Mouse (Mus musculus) thymus, adult 2 months (tissue): ENCODE measurements around the gene Scrg1. TPM values are rescaled to one million over a fixed set of nuclear protein-coding genes. Genes with fewer than 3 reads are reported as not detected.

Experiments
- DNase-seq: peaks from one replicate; pipeline ENCODE4 v3.0.0; 2021
- H3K27ac ChIP-seq: fragments of 200-500 bp; 2 replicates; pipeline ENCODE4 v1.5.1; 2012; ENCODE audit warnings: low read length, control low read depth; ENCODE audit not compliant: control insufficient read depth, insufficient read depth
- H3K27me3 ChIP-seq: fragments of 200-500 bp; 2 replicates; pipeline ENCODE4 v1.6.1; 2012; ENCODE audit warnings: mild to moderate bottlenecking, low read length, moderate library complexity, mixed read lengths; ENCODE audit not compliant: control insufficient read depth, insufficient read depth
- H3K36me3 ChIP-seq: fragments of 200-500 bp; 2 replicates; pipeline ENCODE4 v1.6.1; 2012; ENCODE audit warnings: mild to moderate bottlenecking, low read length, moderate library complexity; ENCODE audit not compliant: control insufficient read depth, insufficient read depth
- H3K4me1 ChIP-seq: fragments of 200-500 bp; replicated peaks from 2 replicates; pipeline ENCODE4 v1.6.1; 2012; ENCODE audit warnings: low read length; ENCODE audit not compliant: control insufficient read depth, insufficient read depth
- H3K4me3 ChIP-seq: fragments of 200-500 bp; 2 replicates; pipeline ENCODE4 v1.5.1; 2012; ENCODE audit warnings: mild to moderate bottlenecking, low read length, control low read depth, moderate library complexity; ENCODE audit not compliant: control insufficient read depth, insufficient read depth
- CTCF ChIP-seq: fragments of 200-500 bp; IDR thresholded peaks from 2 replicates; pipeline ENCODE4 v1.5.1; 2012; ENCODE audit warnings: mild to moderate bottlenecking, control low read depth, low read length, moderate library complexity, borderline replicate concordance; ENCODE audit not compliant: control insufficient read depth, poor library complexity, insufficient read depth; ENCODE audit errors: extremely low read depth
- POLR2A ChIP-seq: fragments of 200-500 bp; IDR thresholded peaks from 2 replicates; pipeline ENCODE4 v1.6.1; 2012; ENCODE audit warnings: mild to moderate bottlenecking, low read length, control low read depth, moderate library complexity; ENCODE audit not compliant: control insufficient read depth, poor library complexity, insufficient read depth; ENCODE audit errors: extremely low read depth
- WGBS: fragments of 180-500 bp; shearing (Covaris S2); methylation state at CpG from one replicate; pipeline ENCODE4 v1.1.7; 2018; 5-methylcytosine and 5-hydroxymethylcytosine counted together
- polyA plus RNA-seq: library from polyadenylated mRNA; depleted of rRNA; stranded (reverse); fragments of >200 nt; gene quantifications from 2 replicates; pipeline ENCODE4 v1.2.3, GENCODE M21; 2012; rRNA removed

Gene Scrg1
- 0.16 TPM in 1 of 2 replicates, not detected in the other for polyA plus RNA-seq

GRCm38 (mm10) chr8:57455765-57456164 is at the start of gene Scrg1:
Scrg1 (plus strand) TSS chr8:57455923.
- 98% methylated on average over 3 of the region's 3 CpGs for WGBS
- TF ChIP-seq POLR2A (no peak), CTCF (no peak)
- DNase-seq: no peak
- Histone ChIP-seq H3K27ac (no peak within 1 kb of the TSS), H3K36me3 (no peaks in the 10 kb centered on the region), H3K4me1 (no peaks in the 10 kb centered on the region), H3K4me3 (no peak within 1 kb of the TSS), H3K27me3 (no peaks in the 10 kb centered on the region)

GRCm38 (mm10) chr8:57406366-57406765 is 49.4 kb upstream of the Scrg1 start:
- no peaks in the 10 kb centered on the region for H3K36me3 ChIP-seq
- no peaks in the 10 kb centered on the region for H3K4me1 ChIP-seq
- H3K4me3 ChIP-seq: no peak overlapping the region
- no peak for DNase-seq
- WGBS: 54% methylated on average over 4 of the region's 4 CpGs
- no peak overlapping the region for H3K27ac ChIP-seq
- TF ChIP-seq POLR2A: no peak
- TF ChIP-seq CTCF: no peak
- no peaks in the 10 kb centered on the region; the same call in 1 of the 2 replicates for H3K27me3 ChIP-seq

GRCm38 (mm10) chr8:57409333-57409732 is 46.4 kb upstream of the Scrg1 start:
- no peaks in the 10 kb centered on the region; the same call in 1 of the 2 replicates for H3K27me3 ChIP-seq
- WGBS: 84% methylated on average over 2 of the region's 2 CpGs
- H3K27ac ChIP-seq: no peak overlapping the region
- no peak for DNase-seq
- no peaks in the 10 kb centered on the region for H3K4me1 ChIP-seq
- TF ChIP-seq CTCF: no peak
- TF ChIP-seq POLR2A: no peak
- H3K4me3 ChIP-seq: no peak overlapping the region
- H3K36me3 ChIP-seq: no peaks in the 10 kb centered on the region

- WGBS: 52% methylated on average over 15 of the region's 15 CpGs
- Histone ChIP-seq H3K4me3 (no peak overlapping the region), H3K4me1 (no peaks in the 10 kb centered on the region), H3K27me3 (no peaks in the 10 kb centered on the region; the same call in 1 of the 2 replicates), H3K36me3 (no peaks in the 10 kb centered on the region), H3K27ac (no peak overlapping the region)
- DNase-seq: no peak
- TF ChIP-seq CTCF: no peak
Measured at GRCm38 (mm10) chr8:57409779-57410472, 45.8 kb upstream of the Scrg1 start.

- H3K4me3 ChIP-seq: no peak overlapping the region
- no peaks in the 10 kb centered on the region for H3K36me3 ChIP-seq
- H3K27ac ChIP-seq: no peak overlapping the region
- TF ChIP-seq POLR2A (no peak), CTCF (no peak)
- H3K27me3 ChIP-seq: no peaks in the 10 kb centered on the region; the same call in 1 of the 2 replicates
- DNase-seq: no peak
- WGBS: 42% methylated on average over 16 of the region's 16 CpGs
- no peaks in the 10 kb centered on the region for H3K4me1 ChIP-seq
Measured at GRCm38 (mm10) chr8:57410473-57410863, 45.3 kb upstream of the Scrg1 start.

GRCm38 (mm10) chr8:57411366-57411765 is 44.4 kb upstream of the Scrg1 start:
- WGBS: 78% methylated on average over 6 of the region's 6 CpGs
- TF ChIP-seq POLR2A: no peak
- TF ChIP-seq CTCF: no peak
- H3K4me3 ChIP-seq: no peak overlapping the region

More at GRCm38 (mm10) chr8:57411366-57411765, 44.4 kb upstream of the Scrg1 start:
- Histone ChIP-seq H3K4me1 (no peaks in the 10 kb centered on the region), H3K27ac (no peak overlapping the region), H3K27me3 (no peaks in the 10 kb centered on the region; the same call in 1 of the 2 replicates), H3K36me3 (no peaks in the 10 kb centered on the region)
- no peak for DNase-seq
